Mouse (Mus musculus): ENCODE data around the gene Lgals4.

The Lgals4 gene

DNA sequence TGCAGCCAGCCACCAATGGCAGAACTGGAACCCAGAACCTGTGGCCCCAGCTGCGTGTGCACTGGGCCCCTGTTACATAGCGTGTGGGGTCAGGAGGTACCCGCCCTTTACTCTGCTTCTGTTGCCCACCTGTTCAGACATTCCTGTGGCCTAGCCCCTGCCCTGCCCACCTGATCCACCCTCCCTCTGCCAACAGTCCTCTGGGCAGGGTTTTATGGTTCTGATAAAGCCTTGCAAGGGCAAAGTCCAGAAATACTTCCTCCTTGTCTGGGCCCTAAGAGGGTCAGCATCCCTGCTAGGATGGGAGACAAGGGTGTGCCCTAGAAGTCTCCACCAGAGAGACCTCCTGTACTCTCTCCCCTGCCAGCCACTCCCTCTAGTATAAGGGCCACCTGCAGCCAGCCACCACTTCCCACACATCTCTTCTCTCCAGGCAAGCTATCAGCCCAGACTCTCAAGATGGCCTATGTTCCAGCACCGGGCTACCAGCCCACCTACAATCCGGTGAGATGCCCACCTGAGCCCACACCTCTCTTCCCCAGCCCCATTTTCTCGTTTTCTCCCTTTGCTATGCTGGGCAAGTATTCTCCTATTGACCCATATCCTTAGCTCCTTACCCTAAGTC, at the start of gene Lgals4:
Gene Lgals4, plus strand, starts transcription at position 132 of the 625 bp plus-strand sequence.
- no peak for DNase-seq

DNA sequence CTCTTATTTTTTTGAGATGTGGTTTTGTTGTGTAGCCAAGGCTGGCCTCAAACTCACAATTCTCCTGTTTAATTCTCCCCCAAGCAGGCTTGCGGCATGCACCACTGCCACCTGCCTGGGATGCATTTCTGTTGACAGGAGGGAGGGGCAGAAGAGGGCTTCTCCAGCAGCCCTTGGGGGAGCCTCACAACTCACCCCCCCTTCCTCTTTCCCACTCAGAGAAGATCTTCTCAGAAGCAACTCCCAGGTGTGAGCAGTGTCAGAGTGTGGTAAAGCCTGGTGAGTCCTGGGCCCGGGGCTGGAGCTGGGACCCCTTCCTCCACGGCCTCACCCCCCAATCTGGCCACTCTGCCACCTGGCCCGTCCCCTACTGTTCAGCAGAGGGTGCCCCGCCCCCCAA, 48.5 kb upstream of the Lgals4 start:
- DNase-seq, result peak; percentile 74

DNA sequence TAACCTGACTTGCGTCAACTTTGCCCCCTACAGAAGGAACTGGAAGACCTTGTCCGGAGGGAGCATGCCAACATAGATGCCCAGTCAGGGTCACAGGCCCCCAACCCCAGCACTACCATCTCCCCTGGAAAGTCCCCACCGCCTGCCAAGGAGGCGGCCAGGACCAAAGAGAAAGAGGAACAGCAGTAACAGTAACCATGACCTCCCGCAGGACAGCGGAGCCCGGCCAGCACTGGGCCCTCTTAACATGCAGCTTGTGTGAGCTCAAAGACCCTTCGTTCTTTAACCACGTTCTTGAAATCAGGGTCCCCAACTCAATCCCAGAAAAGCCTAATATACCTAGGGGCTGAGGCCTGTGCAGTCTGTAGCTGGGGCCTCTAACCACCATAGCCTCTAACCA, 45.8 kb upstream of the Lgals4 start:
- DNase-seq, result no peak

DNA sequence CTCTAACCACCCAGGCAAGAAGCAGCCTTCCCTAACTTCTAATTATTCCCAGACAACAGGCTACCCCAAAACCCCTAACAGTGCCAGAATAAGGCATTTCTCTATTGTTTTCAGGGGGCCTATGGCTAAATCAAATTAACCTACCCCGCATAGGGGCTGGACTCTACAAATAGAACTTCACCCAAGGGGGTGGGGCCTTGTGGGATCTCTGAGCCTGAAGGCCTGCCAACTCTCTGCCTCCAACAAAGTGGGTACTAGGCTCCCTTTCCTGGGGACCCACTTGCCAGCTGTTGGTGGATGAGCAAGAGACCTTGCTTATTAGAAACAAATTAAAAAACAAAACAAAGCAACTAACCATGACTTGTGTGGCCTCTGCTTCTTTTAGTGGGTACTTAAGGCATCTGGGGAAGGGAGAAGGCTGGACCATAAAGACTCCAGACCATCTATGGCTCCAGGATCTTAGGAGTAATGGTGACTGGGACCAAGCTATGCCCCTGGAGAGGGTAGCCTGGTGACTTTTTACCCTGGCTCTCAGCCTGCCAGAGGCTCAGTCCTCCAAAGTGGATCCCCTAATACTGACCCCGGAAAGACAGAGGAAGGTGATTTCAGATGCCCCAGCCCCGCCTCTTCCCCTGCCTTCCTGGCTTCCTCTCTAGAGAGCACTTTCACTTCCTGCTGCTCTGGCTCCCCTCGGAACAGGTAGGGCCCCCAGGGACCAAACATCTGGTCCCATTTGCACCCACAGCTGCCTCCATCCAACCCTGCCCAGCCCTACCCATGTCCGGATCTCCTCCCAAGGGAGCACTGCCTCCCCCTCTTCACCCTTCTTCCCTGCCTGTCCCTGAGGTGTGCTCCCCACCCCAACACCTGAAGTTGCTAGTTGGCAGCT, 45.1 kb upstream of the Lgals4 start, which contains the start of gene Rinl:
Gene Rinl, plus strand, starts transcription at position 663 of the 889 bp plus-strand sequence.
- peak; percentile 87 for DNase-seq

DNA sequence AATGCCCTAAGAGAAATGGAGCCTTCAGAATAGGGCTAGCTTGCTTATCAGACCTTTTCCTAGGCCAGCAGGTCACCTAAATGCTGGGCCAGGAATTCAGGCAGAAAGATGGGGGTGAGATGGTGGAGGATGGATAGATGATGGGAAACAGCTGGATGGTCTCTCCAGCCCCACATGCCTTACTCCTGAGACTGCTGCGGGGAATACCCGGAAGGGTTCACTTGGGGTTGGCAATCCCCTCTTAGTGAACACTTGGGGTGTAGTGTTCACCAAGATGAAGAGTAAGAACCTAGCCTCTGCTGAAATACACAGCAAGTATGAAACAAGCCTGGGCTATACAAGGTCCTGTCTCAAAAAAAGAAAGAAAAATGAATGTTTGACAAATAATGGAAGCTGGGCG, 44.4 kb upstream of the Lgals4 start:
- no peak for DNase-seq

DNA sequence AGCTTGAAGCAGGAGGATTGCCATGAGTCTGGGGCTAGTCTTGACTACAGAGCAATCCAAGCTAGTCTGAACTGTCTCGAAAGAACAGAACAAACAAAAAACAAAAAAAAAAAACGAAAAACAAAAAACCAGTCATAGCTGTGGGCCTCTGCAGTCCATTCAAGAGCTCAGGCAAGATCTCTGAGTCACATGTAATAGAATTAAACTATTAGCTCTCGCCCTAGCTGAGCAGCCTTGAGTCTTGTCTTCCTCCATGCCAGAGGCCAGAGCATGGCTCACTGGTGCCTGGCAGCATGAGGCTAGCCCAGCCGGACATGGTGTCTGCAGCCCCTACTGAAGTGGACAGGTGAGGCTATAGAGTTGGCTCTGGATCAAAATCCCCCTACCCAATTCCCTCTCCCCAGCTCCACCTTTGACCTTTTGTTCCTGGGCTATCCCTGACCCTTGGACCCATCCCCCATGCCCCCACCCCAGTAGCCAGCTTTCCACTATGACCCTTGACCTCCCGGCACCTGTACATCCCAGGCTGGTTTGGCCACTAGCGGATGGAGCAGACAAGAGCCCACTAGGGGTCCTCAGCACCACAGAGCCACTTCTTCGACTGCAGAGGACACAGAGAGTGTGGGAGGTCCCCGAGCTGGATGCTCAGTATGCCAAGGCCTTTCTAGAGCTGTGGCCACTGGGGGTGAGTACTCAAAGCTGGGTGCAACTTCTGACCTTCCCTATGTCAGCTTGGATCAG, 43.4 kb upstream of the Lgals4 start:
- peak; percentile 42 for DNase-seq

DNA sequence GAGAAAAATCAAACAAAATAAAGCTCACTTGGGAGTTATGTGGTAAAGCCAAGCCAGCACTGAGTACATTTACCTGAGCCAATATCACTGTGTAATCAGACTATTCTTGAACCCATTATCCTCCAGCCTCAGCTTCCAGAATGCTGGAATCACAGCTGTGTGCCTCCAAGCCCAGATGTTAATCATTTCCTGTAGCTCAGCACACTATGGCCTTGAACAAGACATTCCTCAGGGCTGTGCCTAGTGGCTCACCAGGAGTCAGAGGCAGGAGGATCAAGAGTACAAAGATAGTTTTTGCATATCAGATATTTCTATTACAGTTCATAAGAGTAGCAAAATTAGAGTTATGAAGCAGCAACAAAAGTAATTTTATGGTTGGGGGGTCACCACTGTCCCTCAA, 41.9 kb upstream of the Lgals4 start:
- DNase-seq, result no peak

DNA sequence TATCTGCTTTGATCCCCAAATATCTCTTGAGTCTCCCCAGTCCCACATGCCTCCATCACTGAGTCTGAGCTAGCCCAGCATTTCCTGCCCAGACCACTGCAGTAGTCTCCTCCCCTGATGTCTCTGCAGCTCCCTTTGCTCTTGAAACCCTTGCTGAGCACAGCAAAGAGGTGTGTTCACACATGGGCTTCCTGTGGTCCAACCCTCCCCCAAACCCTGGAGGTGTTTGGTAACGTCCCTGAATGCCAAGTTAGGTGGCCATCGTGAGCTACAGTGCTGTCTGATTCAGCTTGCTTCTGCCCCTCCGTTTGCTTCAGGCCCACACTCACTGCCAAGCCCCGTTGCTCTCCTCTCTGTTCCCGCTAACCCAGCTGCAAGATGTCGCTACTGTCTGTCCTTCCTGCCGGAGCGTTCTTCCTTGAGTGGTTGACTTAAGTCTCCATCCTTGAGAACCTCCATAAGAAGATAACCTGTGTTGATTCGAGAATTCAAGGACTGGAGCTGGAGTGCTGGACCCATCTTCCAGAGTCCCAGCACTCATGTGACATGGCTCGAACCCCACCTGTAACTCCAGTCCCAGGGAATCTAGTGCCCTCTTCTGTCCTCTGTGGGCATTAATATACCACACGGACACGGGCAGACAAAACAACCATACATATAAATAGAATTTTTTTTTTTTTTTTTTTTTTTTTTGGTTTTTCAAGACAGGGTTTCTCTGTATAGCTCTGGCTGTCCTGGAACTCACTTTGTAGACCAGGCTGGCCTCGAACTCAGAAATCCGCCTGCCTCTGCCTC, 41.1 kb upstream of the Lgals4 start:
- peak; percentile 54 for DNase-seq

DNA sequence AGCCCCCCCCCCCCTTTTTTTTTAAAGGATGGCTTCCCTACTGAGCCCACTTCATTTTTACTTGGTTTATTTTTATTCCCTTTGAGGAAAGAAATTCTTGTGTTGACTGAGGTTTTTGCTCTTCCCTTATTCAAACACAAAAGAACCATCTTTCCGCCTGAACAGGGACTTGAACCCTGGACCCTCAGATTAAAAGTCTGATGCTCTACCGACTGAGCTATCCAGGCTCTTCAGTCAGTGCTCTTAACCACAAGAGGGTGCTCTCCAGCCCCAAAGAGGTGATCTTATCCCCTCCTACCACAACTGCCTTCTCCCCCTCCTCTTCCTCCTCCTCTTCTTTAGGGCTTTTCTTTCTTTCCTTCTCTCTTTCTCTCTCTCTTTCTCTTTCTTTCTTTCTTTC, 39.8 kb upstream of the Lgals4 start:
- peak; percentile 78 for DNase-seq

DNA sequence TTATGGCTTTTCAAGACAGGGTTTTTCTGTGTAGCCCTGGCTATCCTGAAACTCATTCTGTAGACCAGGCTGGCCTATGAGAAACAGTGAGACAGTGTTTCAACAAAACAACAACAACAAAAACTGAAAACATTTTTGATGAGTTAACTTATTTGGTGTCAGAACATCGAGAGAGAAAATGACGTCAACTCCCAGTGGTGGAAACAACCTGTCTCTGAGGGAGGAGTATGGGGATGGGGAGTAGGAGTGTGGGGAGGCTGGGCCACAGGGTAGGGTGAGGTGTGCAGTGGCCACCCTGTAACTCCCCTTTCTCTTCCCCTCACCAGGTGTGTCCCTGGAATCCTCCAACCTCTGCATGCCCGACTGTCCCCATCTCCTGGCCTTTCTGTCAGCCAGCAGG, 39.2 kb upstream of the Lgals4 start:
- DNase-seq, result no peak

DNA sequence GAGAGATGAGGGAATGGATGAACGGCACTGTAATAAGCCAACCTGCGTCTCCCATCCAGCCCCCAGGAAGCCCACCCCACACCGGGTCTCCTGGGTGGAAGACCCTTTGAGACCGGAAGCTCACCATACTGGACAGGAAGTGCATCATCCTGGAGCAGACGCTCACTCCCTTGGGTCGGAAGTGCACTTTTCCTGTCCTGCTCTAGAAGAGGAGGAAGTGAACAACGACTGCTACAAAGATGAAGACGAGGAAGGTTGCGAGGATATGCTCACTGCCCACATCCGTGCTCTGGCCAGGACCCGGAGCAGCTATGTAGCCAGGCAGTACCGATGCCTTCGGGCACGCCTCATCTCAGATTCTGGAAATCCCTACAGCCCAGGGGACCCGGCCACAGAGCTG, 37.8 kb upstream of the Lgals4 start:
- no peak for DNase-seq

DNA sequence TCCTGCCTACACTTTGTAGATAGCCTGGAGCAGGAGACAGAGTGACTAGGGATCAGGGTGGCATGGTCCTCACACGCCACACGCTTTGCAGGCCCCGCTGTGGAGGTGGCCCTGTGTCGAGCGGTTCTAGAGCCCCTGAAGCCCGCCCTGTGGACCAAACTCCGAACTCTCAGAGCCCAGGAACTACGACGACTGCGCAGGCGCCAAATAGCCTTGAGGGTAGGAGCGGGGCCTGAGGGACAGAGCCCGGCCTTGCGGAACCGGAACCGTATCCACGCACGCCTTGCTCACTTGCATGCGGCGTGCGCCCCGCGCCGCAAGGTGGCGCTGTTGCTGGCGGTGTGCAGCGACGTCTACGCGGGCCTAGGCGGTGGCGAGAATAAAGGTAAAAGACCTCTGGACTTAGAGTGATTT, 37.1 kb upstream of the Lgals4 start:
- DNase-seq, result peak; percentile 81

DNA sequence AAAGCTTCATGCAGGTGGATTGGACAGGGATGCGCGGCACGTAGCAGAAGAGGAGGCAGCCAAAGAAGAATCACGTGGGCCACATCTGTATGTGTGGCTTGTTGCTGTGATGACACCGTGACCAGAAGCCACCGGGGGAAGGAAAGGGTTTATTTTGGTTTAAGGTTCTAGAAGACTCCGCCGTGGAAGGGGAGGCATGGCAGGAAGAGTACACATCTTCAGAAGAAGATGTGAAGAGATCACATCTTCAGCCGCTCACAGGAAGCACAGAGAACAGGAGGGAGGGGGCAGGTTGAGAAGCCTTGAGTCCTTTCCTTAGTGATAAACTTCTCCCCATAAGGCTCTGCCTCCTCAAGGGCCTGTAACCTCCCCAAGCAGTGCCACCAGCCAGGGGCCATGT, 33.7 kb upstream of the Lgals4 start:
- DNase-seq, result peak; percentile 51

DNA sequence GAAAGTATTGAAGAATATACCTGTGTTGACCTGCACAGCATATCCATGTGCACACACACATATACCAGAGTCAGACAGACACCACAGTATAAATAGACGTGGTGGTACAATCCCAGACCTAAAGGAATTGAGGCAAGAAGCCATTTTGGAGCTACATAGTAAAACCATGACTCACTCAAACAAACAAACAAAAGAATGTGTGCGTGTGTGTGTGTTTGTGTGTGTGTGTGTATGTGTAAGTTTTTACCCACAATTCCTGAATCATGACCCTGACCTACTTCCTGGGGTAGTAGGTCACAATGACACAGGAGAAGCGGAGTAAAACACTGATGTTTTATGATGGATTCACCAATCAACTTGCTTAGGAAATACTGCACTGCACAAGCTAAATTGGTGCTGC, 32.2 kb upstream of the Lgals4 start:
- no peak for DNase-seq

DNA sequence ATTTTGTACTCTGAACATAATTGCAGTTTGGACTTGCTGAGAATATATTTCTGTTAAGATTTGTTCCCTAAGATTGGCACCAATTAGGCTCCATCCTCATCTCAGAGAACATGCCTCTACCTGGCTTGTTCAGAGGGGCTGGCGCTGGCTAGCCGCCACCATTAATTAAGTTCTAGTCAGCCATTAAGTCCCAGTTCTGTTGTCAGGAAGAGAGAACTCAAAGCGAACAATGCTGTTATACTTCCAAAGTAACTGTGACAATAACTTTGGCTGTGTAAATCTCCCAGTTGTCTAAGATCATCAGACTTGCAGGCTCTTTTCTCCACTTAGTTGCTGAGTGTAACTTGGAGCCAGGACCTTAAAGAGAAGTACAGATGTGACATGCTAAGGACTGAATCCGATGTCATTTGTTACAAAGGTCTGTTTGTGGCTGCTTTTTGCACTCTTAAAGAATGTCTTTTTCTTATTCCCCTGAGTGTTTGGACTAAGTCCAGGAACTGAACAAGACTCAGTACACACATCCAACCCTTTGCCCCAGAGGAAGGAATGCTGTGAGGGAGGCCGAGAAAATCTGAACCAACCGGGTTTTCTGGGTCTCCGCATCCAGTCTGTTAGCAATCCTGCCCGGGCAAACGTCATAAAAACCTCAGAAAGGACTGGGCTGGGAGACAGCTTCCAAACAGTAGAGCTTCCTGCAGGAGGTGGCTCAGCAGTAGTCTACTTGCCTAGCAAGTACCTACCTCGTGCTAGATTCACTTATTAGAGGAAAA, 31.6 kb upstream of the Lgals4 start:
- DNase-seq, result no peak

DNA sequence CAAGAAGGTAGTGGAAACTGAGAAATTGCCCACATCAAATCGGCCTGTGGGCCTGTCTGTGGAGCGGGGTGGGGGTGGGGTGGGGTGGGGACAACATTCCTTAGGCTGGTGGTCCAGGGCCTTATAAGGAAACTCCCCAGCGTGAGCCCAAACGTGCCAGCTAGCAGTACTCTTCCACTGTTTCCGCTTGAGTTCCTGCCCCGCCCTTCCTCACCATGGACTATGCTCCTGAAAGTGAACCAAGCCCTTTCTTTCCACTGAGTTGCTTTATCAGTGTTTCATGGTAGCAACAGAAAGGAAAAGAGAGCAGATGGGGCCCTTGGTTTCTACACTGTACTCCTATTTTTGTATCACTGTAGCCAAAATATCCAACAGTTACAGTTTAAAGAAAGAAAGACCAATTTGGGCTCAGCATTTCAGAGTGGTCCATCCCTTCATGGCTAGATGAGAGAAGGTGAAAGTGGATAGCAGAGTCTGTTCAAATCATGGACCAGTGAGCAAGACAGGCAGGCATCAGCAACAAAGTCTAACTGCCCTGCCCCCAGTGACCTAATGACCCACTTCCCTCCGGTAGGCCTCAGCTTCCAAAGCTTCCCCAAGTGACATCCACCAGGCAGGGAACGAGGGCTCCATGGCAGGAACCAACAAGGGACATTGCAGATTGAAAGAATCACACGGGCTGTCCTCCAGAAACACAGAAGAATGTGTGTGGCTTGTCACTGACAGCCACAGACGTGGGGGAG, 30.6 kb upstream of the Lgals4 start:
- DNase-seq, result no peak

DNA sequence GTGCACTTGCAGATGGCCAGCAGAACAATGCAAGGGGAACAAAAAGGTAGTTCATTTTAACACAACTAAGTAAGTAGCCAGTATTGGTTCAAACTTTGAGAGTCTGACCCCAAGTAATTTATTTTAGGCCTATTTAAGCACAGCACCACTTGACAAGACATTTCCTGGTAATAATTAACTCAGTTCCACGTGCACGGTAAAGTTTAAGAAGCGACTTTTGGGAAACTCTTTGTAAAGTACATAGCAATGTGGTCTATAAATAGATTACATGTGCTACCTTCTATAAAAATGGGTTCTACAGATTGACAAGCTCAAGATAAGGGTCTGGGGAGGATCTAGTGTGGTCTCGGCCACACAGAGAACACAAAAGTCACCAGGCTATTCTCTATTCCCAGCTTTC, 29.9 kb upstream of the Lgals4 start:
- DNase-seq, result no peak

DNA sequence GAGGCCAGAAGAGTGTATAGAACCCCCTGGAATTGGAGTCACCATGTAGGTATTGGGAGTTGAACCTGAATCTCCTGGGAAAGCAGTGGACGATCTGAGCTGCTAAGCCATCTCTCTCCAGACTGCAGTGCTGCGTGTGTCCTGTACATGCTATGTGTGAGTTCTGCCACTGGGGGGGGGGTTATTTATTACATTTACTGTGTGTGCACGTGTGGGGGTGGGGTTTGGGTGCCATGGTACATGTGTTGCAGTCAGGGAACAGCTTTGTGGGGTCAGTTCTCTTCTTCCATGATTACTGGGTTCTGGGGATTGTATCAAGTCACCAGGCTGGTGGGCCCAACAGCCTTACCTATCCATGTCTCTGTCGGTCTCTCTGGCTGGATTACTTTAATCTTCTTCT, 26.8 kb upstream of the Lgals4 start:
- peak; percentile 50 for DNase-seq

DNA sequence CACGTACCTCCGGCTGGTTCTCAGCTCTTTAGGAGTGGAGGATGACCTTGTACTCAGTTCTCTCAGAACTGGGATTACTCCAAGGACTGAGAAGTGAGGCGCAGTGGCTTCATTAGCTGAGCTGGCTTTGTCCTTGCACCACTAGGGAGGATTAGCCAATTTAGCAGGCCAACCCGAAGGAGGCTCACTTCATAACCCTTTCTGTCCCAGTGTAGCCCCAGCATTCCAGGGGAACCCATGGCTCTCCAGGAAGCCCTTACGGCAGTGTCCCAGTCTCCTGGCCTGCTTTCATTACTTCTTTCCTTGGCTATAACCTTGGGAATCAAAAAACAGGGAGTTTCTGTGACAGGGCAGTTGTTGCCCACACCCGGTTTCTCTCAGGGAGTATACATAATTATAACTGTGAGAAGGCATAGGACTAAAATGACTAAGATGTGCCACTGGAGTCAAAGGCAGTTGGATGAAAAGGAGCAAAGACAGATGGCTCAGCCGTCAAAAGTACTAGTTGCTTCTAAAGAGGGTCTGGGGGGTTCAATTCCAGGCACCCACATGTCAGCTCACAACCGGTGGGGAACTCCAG, 25.9 kb upstream of the Lgals4 start:
- DNase-seq, result no peak

DNA sequence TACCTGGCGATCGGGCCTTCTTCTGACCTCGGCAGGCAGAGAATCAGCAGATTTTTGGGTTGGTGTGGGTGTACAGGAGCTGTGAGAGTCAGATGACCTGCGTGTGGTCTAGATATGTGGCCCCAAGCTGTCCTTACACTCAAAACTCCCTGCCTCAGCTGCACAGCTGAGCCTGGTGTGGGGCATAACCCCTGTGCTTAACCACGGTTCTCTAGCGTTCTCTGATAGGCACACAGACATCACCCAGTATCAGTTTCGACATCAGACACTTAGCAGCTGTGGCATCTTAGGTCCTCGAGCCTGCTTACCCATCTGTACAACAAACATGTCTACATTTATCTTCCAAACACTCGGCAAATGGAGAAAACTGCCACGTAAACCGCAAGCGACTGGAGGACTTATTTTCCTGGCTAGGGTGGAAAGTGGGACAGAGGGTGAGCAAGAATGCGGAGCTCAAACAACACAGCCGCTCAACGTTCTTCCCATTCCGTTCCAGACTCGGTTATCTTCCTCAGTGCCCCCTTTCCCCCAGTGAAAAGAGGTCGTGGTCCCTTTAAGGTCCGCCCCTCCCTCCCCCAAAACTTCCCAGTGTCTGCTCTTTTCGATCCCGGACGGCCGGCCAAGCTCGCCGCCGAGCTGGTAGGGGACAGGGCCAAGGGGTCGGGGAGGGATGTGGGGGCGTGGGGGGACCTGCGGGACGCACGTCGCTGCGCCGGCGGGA, 25.3 kb upstream of the Lgals4 start, which contains the start of gene Hnrnpl:
Gene Hnrnpl, plus strand, starts transcription at position 321 of the 721 bp plus-strand sequence.
- DNase-seq, result peak; percentile 70

All from thymus, postnatal 14 days (tissue).